Mouse (Mus musculus) hindlimb bud, embryonic 11.5 days (tissue): ENCODE results near the gene 4930535I16Rik.

Experiments
- DNase-seq: peaks from one replicate; pipeline ENCODE4 v3.0.0-alpha.2; 2012; ENCODE audit warnings: low read depth, low spot score; ENCODE audit errors: extremely low spot score

Gene 4930535I16Rik

GRCm38 (mm10) chr4:123905126-123905668, 12.6 kb downstream of the 4930535I16Rik start:
- DNase-seq: no peak

- DNase-seq: peak; percentile 88
Measured at GRCm38 (mm10) chr4:123904333-123905125, 13.3 kb downstream of the 4930535I16Rik start, which contains the start of gene Mycbp. Mycbp (plus strand) TSS chr4:123904832.

GRCm38 (mm10) chr4:123903432-123903831, 14.4 kb downstream of the 4930535I16Rik start:
- DNase-seq: no peak

- peak; percentile 37 for DNase-seq
Measured at GRCm38 (mm10) chr4:123898696-123899095, 19.1 kb downstream of the 4930535I16Rik start.

- DNase-seq: no peak
Measured at GRCm38 (mm10) chr4:123894295-123894694, 23.5 kb downstream of the 4930535I16Rik start.

GRCm38 (mm10) chr4:123893726-123894125, 24.1 kb downstream of the 4930535I16Rik start:
- no peak for DNase-seq
